Mouse (Mus musculus) testis, postnatal 14 days (tissue): ENCODE measurements around the gene Hpd.
"Not testable (repeated sequence)": the region's sequence is repeated elsewhere in the genome, so short reads cannot be mapped to it uniquely, and the experiment has no call there.

Source experiments
- DNase-seq: peaks from one replicate; pipeline ENCODE4 v3.0.0; 2021; ENCODE audit warnings: low spot score

The Hpd gene

DNA sequence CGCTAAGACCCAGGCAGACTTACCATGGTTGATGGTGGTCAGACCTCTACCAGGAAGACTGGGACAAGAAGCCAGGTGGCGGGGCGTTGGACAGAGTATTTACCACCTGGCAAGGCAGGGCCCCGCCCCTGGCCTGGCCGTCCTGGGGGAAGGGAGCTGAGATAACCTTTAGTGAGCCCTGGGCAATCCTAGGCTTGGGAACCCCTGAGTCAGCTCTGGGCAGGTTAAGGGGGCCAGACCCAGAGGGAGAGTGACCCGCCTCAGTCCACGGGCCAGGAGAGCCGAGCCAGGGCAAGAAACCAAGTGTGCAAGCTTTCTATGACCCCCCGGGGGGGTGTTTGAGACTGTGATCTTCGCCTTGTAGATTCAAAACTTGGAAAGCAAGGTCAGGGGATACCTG, at the start of gene Hpd:
Gene Hpd, minus strand, starts transcription at position 77 of the 400 bp plus-strand sequence.
- DNase-seq: no peak

DNA sequence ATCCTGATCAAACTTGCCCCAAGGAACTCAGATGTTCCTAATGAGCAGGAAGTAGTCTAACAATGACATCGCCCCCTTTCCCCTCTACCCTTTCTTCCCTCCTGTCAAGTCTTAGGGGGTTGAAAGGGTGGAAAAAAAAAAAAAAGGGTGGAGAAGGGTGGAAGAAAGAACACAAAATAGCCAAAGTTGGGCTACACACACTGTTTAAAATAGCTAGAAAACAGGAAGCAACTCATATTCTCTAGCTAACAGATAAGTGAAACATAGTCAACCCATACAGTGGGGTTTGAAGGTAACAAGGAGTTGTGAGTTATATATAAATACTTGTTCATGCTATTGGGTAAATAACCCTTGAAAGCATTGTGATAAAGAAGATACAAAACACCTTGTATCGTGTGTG, 49.7 kb upstream of the Hpd start:
- DNase-seq: no peak

DNA sequence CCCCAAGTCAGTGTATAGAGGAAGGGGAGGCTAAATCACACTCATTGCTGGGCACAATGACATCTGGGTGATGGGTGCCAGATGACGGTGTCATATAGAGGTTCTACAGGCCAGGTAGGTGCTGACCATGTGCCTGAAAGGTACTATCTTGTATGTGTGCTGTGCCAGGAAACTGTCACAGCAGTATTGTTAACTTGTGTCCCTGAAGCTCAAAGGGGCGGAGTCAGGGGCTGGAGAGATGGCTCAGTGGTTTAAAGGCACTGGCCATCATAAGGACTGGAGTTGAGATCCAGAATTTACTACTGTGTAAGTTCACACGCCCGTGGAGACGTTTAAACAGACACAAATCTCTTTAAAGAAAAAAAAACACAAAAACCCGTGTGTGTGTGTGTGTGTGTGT, 46.8 kb upstream of the Hpd start:
- no peak for DNase-seq

DNA sequence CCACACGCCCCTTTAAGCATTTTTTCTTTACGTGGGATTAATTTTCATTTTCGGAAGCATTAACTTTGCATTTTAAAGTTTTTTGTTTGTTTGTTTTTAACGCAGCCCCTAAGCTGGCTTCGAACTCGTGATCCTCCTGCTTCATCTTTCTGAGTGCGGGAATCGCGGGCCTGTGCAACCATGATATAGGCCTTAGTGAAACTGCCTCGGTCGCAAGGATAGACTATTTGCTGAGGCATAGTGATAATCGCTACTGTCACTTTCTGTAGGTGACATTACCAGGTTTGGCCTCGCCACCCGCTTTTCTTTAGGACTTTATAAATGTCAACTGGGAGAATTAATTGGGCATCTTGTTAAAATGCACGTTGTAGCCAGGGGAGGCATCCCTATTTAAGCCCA, 46.0 kb upstream of the Hpd start:
- DNase-seq: no peak

DNA sequence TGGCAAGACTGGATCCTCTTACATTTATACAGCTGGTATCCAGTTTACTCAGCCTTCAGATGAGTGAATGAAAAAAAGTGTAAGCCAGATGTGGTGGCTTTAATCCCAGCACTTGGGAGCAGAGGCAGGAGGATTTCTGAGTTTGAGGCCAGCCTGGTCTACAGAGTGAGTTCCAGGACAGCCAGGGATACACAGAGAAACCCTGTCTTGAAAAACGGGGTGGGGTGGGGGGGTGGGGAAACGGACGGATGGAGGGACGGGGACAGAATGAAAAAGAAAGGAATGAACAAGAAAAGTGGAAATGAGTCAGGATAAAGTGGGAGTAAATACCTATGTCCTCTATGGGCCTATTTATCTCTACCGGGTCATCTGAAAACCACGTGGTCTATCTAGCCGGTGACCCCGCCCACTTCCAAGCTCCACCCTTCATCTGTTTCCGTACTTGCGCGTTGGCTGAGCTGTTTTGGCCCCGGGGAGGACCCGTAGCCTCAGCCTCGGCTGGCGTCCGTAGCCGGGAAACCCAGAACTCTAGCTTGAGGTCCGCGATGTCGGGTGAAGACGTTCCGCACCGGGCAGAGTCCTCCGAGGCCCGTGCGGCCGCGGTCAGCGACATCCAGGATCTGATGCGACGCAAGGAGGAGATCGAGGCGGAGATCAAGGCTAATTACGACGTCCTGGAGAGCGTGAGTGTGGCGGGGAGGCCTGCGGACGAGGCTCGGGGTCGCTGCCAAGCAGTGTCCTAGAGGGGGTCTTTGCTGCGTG, 45.4 kb upstream of the Hpd start:
- peak; percentile 95 for DNase-seq

DNA sequence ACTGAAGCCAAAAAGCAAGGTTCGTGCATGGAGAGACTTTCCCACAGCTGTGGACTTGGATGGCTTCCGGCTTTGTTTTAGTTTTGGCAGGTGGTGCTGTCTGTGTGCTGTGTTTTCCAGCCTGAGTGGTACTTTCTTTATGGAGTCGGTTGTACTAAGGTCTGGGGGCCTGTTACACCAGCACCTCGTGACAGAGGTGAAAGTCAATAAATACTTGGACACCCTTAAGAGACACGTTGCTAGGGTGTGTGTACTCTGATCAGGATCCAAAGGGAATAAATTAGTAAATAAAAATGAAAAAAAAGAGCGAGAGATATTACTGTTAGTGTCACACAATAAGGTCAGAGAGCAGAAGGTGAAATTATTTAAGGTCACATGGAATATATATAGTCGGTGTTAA, 44.3 kb upstream of the Hpd start:
- no peak for DNase-seq

DNA sequence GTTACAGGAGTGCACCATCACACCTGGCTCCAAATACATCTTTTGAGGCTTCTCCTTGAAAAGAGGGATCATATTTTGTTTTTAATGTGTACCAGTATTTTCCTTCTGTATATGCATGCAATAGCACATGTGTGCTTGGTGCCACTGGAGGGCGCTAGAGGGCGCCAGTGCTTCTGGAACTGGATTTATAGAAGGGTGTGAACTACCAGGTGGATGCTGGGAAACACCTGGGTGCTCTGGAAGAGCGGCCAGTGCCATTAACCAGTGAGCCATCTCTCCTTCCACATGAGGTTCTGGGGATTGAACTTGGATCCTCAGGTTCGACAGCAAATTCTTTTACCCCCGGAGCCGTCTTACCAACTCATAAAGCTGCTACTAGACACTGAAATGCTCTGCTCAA, 41.3 kb upstream of the Hpd start:
- DNase-seq: not testable (repeated sequence)

DNA sequence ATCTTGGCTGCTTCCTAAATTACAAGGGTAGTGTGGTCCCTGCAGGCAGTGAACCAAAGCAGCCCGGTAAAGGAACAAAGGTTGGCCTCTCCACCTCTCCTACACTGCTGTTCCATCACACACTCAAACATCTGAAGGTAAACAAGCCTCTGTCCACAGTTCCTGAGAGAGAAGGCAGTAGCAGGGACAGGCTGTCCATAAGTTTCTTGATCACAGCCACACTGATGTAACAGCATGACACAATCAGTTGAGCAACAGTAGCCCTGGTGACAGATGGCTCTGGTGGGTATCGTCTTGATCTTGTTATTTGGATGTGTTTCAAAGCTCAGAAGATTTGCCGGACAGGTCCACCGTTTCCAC, 40.5 kb upstream of the Hpd start:
- no peak for DNase-seq

DNA sequence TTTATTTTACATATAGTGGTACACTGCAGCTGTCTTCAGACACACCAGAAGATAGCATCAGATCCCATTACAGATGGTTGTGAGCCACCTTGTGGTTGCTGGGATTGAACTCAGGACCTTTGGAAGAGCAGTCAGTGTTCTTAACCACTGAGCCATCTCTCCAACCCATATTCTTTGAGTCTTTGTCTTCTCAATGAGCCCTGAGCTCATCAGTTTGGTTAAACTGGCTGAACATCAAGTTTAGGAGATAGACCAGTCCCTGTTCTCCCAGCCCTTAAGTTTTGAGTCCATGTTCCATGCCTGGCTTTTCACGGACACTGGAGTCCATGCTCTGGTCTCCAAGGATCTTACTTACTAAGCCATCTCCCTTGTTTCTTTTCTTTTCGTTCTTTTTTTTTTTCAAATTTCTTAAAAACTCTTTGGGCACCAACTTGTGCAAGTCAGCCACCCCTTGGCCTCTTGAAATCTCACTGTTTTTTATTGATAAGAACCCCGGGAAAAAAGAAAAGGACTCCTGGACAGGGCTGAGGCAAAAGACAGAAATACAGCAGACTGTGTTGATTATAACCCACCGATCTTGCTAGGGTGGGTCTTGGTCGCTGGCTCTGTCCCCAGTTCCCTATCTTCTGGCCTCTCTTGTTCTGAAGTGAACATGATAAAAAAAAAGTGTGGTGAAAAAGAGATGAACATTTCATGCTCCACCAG, 40.0 kb upstream of the Hpd start:
- DNase-seq: not testable (repeated sequence)

DNA sequence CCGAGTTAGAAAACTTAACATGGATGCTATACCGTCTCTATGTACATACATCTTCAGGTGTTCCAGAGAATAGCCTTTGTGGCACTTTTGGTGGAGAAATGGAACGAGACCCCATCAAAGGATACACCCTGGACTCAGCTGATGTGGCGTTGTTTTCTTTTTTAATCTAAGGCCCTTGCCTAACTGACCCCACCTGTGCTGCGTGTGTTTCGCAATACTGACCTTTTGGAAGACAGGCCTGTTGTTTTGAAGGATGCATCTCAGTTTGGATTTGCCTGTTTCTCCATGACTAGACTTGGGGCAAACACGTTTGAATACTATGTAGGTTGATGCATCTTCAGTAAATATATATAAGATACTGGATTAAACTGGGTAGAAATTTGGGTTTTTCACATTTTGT, 21.1 kb upstream of the Hpd start:
- not testable (repeated sequence) for DNase-seq

DNA sequence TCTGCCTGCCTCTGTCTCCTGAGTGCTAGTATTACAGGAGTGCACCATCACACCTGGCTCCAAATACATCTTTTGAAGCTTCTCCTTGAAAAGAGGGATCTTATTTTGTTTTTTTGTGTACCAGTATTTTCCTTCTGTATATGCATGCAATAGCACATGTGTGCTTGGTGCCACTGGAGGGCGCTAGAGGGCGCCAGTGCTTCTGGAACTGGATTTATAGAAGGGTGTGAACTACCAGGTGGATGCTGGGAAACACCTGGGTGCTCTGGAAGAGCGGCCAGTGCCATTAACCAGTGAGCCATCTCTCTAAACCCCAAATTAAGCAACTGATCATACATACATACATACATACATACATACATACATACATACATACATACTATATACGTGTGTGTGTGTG, 20.2 kb upstream of the Hpd start:
- not testable (repeated sequence) for DNase-seq

DNA sequence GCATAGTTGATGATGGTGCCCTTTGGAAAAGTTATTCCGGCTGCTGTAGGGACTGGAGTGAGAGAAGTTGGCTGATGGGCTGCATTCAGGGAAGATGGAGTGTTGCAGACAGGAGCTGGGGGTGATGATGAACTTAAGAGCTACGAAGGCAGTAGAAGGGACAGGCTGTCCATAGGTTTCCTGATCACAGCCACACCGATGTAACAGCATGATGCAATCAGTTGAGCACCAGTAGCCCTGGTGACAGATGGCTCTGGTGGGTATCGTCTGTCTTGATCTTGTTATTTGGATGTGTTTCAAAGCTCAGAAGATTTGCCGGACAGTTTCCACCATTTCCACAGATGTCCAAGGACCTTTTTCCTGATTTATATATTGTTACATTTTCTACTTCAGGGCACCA, 19.5 kb upstream of the Hpd start:
- DNase-seq: no peak

DNA sequence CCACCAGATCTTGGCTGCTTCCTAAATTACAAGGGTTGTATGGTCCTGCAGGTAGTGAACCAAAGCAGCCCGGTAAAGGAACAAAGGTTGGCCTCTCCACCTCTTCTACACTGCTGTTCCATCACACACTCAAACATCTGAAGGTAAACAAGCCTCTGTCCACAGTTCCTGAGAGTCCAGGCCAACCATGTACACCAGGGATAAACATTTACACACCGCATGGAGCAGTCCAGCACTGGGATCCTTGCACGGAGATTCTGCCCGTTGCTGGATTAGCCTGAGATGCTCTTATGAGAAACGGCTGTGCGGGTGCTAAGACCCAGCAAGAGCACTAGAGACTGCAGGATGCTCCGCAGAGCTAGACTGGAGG, 19.0 kb upstream of the Hpd start:
- no peak for DNase-seq

DNA sequence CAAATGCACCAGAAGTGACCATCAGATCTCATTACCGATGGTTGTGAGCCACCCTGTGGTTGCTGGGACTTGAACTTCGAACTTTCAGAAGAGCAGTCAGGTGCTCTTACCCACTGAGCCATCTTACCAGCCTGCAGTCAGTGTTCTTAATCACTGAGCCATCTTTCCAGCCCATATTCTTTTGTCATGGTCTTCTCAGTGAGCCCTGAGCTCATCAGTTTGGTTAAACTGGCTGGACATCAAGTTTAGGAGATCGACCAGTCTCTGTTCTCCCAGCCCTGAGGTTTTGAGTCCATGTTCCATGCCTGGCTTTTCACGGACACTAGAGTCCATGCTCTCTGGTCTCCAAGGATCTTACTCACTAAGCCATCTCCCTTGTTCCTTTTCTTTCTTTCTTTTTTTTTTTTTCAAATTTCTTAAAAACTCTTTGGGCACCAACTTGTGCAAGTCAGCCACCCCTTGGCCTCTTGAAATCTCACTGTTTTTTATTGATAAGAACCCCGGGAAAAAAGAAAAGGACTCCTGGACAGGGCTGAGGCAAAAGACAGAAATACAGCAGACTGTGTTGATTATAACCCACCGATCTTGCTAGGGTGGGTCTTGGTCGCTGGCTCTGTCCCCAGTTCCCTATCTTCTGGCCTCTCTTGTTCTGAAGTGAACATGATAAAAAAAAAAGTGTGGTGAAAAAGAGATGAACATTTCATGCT, 18.4 kb upstream of the Hpd start:
- DNase-seq: not testable (repeated sequence)

DNA sequence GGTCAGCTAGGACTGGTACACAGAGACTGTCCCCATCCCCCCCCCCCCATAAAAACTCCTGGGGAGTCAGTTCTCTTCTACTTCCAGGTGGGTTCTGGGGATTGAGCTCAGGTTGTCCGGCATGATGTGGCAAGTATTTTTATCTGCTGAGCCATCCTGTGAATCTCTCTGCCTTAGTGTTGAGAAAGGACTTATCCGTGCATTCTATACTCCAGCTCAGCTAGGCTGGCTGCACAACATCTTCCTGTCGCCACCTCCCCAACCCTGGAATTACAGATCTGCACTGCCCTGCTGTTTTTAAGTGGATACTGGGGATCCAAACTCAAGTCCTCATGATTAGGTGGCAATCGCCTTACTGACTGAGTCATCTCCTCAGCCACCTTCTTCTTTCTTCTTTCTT, 16.0 kb upstream of the Hpd start:
- no peak for DNase-seq

DNA sequence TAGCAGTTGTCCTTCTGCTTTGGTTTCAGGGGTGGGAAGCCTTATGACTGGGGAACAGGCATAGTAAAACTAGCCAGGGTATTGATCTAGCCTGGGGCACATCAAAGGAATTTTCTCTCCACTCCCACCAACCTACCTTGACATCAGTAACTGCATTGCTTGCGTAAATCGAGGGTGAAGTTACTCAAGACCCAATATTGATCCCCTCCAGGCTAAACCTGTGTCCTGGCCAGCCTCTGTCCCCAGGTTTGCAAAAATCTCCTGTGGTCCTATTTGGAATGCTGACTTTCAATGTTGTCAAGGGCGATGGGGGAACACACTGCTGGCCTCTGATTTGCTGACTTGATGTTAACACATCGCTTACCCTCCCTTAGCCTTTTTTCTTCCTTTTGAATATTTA, 14.2 kb upstream of the Hpd start:
- no peak for DNase-seq

DNA sequence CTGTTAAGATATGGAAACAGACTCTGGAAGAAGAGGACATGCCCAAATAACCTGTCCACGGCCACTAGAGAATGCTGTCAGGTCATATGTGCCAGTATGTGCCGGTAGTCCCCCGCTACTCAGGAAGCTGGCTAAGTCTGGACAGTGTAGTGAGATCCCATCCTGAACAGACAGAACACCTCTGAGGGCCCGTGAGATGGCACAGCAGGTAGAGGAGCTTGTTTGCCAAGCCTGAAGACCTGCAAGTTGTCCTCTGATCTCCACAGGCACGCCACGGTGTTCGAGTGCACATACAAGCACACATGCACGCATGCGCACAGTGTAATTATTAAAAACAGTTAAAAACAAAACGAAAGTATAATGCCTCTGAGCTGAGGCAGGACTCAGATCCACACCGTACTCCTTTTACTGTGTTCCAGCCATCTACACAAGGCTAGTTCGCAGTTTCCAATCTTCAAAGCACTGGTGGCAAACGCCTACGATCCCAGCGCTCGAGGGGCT, 13.0 kb upstream of the Hpd start:
- DNase-seq: no peak

DNA sequence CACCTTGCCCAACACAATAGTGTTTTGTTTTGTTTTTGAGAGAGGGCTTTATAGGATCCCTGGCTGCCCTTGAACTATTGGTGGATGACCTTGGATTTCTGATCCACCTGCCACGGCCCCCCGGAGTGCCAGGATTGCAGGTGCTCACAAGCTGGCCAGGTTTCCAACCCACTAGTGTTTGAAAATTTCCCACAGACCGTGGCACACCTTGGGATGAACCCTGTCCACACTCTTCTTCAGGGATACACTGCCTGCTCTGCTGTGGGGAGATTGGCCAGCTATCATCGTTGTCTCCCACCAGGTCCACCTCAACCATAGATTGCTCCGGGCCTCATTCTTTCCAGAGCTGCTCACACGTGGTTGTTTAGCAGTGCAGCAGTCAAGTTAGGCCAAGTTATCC, 12.3 kb upstream of the Hpd start:
- no peak for DNase-seq

DNA sequence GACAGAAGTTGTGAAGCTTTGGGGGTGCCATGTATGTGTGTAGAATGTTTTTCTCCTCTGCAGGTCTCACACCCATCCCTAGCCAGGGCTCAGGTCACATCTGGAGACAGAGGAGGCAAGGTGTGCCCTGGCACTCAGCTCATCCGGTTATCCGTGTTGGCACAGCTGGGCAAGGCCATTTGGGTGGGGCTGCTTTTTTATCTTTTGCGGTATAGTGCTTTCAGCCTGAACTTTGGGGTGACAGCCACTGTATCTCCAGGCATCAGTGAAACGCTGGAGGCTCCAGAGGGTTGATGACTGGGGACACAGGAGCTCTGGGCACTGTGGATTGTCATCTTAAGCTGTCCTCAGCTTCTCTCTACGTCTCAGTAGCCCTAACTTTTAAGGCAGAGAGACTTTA, 10.9 kb upstream of the Hpd start:
- no peak for DNase-seq

DNA sequence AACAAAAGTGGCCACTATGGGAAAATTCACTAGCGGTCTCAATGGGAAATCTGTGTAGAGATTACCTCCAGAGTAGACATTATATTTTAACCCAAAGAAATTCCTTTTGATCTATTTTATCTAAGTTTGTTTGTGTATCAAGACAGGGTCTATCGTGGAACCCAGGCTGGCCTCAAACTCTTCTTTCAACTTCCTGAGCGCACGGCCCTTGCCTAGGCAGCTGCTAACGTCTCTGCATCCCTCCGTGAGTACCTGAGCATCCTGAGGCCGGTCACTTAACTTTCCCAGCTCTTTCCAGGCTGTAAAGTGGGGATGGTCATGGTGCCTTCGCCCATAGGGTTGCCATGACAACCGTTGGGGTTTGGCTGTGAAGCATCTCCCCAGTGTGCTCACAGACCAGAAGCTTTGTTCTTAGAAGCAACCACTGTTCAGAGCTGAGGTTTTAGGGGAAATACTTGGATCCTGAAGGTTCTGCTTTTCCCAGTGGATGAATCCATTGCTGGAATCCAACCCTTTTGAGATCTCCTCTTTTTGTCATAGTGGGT, 10.2 kb upstream of the Hpd start:
- no peak for DNase-seq

DNA sequence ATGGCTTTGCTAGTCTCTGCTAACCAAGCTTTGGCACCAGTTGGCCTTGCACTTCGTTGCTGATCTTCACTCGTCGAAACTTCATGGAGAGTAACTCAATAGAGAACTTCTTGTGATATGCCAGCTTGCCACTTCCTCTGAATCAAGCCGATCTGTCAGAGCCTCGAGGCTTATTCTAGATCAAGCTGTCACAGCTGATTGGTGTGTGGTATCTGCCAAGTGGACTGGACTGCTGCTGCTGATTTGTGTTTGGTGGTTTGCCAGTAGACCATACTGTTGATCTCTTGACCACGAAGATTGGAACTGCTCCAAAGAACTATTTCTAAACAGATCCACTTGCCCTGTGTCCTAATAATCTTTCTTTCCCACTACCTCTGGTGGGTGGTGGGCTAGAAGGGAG, 8.9 kb upstream of the Hpd start:
- no peak for DNase-seq

DNA sequence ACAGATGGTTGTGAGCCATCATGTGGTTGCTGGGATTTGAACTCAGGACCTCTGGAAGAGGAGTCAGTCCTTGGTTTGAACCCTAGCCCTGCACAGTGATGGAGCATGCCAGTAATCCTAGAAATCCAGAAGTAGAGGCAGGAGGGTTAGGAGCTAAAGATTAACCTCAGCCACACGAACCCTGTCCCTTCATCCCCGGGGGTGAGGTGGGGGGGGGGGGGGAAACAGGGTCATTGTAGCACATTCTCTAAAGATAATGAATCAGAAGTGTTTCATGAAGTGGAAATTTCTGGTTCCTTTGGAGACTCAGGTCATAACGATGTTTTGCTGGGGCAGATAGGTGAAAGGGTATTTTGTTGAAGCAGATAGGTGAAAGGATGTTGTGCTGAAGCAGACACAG, 8.4 kb upstream of the Hpd start:
- DNase-seq: no peak

DNA sequence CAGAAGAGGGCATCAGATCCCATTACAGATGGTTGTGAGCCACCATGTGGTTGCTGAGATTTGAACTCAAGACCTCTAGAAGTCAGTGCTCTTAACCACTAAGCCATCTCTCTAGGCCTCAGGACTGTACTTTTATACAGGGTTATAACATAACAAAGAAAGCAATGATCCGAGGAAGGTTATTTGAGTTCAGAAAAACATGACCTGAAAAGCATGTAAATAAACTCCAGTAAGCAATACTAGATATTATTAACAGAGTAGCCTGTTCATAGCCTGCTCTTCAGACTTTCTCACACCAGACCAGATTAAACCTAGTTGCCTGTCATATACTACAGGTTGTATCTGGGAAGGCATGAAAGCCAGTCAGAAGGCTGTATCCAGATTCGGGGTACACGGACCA, 4.8 kb upstream of the Hpd start:
- no peak for DNase-seq
